Mouse (Mus musculus) thymus, postnatal 10 days (tissue): ENCODE data around the gene Ifitm2.

Experiments used
- DNase-seq, 2 experiments: peaks; one replicate each; pipeline ENCODE4 v3.0.0; 2021; ENCODE audit warnings: low spot score in 2 of 2

The Ifitm2 gene

GRCm38 (mm10) chr7:140905642-140906081 lies 50.1 kb downstream of the Ifitm2 start:
- DNase-seq: no peak
